Mouse (Mus musculus): ENCODE data around the gene Mast3. TPM values are rescaled to one million over a fixed set of nuclear protein-coding genes. Genes with fewer than 3 reads are reported as not detected.

Gene Mast3
- polyA plus RNA-seq, 1 experiment from 2014 or later, result 9.8 TPM

- Histone ChIP-seq H3K27me3 (replicated peaks) (peaks cover 75% of the 10 kb centered on the region), H3K4me2 (no peak overlapping the region), H3K36me3 (no peaks in the 10 kb centered on the region), H3K4me3 (no peak overlapping the region), H3K9me3 (replicated peaks) (no peaks in the 10 kb centered on the region), H3K9ac (no peak overlapping the region), H3K4me1 (peaks cover 41% of the 10 kb centered on the region), H3K27ac (no peak overlapping the region)
- 37% methylated on average over 20 of the region's 20 CpGs for WGBS (ENCODE audit: insufficient replicate concordance)
- no peak for ATAC-seq
These were observed 6.3 kb upstream of the Mast3 start for GRCm38 (mm10) chr8:70810962-70811680.

GRCm38 (mm10) chr8:70808955-70809701 is 4.3 kb upstream of the Mast3 start:
- WGBS (ENCODE audit: insufficient replicate concordance), result 66% methylated on average over 8 of the region's 8 CpGs
- H3K4me3 ChIP-seq, result no peak overlapping the region
- H3K4me1 ChIP-seq, result peaks cover 60% of the 10 kb centered on the region
- H3K4me2 ChIP-seq, result no peak overlapping the region
- no peak overlapping the region for H3K9ac ChIP-seq
- ATAC-seq, result no peak
- no peak overlapping the region for H3K27ac ChIP-seq
- H3K9me3 ChIP-seq (replicated peaks), result no peaks in the 10 kb centered on the region
- peaks cover 59% of the 10 kb centered on the region for H3K27me3 ChIP-seq (replicated peaks)
- no peaks in the 10 kb centered on the region for H3K36me3 ChIP-seq

- Histone ChIP-seq H3K27me3 (replicated peaks) (peaks cover 58% of the 10 kb centered on the region), H3K27ac (0 out of 2 replicates have a peak within 1 kb of the TSS, but pooled peaks have one; percentile 56), H3K9me3 (replicated peaks) (no peaks in the 10 kb centered on the region), H3K36me3 (no peaks in the 10 kb centered on the region), H3K4me2 (peak within 1 kb of the TSS; percentile 32), H3K4me3 (no peak within 1 kb of the TSS), H3K9ac (peak within 1 kb of the TSS; percentile 35; the same call in 1 of the 2 replicates), H3K4me1 (peaks cover 69% of the 10 kb centered on the region)
- ATAC-seq, result no peak
- WGBS (ENCODE audit: insufficient replicate concordance), result 47% methylated on average over 5 of the region's 5 CpGs
These were observed 3.4 kb upstream of the Mast3 start, which contains the start of gene Il12rb1 for GRCm38 (mm10) chr8:70808239-70808638. Gene Il12rb1, plus strand, starts transcription at chr8:70808449.

GRCm38 (mm10) chr8:70807304-70807703 is 2.5 kb upstream of the Mast3 start:
- H3K27me3 ChIP-seq (replicated peaks), result peaks cover 58% of the 10 kb centered on the region
- 0 out of 2 replicates have a peak overlapping the region, but pooled peaks have one; percentile 56 for H3K27ac ChIP-seq
- H3K4me2 ChIP-seq, result peak overlapping the region; percentile 32
- H3K4me3 ChIP-seq, result no peak overlapping the region
- peak overlapping the region; percentile 35; the same call in 1 of the 2 replicates for H3K9ac ChIP-seq
- no peak for ATAC-seq
- H3K4me1 ChIP-seq, result peaks cover 78% of the 10 kb centered on the region
- 76% methylated on average over 1 of the region's 1 CpGs for WGBS (ENCODE audit: insufficient replicate concordance)
- H3K9me3 ChIP-seq (replicated peaks), result no peaks in the 10 kb centered on the region
- no peaks in the 10 kb centered on the region for H3K36me3 ChIP-seq

- peaks cover 85% of the 10 kb centered on the region for H3K4me1 ChIP-seq
- ATAC-seq, result no peak
- H3K27me3 ChIP-seq (replicated peaks), result peaks cover 60% of the 10 kb centered on the region
- no peaks in the 10 kb centered on the region for H3K9me3 ChIP-seq (replicated peaks)
- no peaks in the 10 kb centered on the region for H3K36me3 ChIP-seq
- H3K4me3 ChIP-seq, result no peak overlapping the region
- 0 out of 2 replicates have a peak overlapping the region, but pooled peaks have one; percentile 27 for H3K9ac ChIP-seq
- H3K27ac ChIP-seq, result peak overlapping the region; percentile 56; the same call in 1 of the 2 replicates
- WGBS (ENCODE audit: insufficient replicate concordance), result 22% methylated on average over 4 of the region's 4 CpGs
- peak overlapping the region; percentile 32 for H3K4me2 ChIP-seq
These were observed 1.7 kb upstream of the Mast3 start for GRCm38 (mm10) chr8:70806541-70806940.

GRCm38 (mm10) chr8:70803761-70804480 is 933 bp downstream of the Mast3 start:
- Histone ChIP-seq H3K36me3 (no peaks in the 10 kb centered on the region), H3K9me3 (replicated peaks) (no peaks in the 10 kb centered on the region), H3K27ac (peak overlapping the region; percentile 78), H3K27me3 (replicated peaks) (peaks cover 66% of the 10 kb centered on the region), H3K9ac (peak overlapping the region; percentile 75), H3K4me3 (peak overlapping the region; percentile 68), H3K4me2 (peak overlapping the region; percentile 99), H3K4me1 (peaks cover 83% of the 10 kb centered on the region)
- WGBS (ENCODE audit: insufficient replicate concordance), result 1% methylated on average over 38 of the region's 47 CpGs
- ATAC-seq, result peak; percentile 54

- peak overlapping the region; percentile 68 for H3K4me3 ChIP-seq
- 67% methylated on average over 11 of the region's 11 CpGs for WGBS (ENCODE audit: insufficient replicate concordance)
These were observed 1.9 kb downstream of the Mast3 start for GRCm38 (mm10) chr8:70802786-70803510.

GRCm38 (mm10) chr8:70801830-70802229 is 3.0 kb downstream of the Mast3 start:
- no peak overlapping the region for H3K9ac ChIP-seq
- H3K27ac ChIP-seq, result no peak overlapping the region
- no peaks in the 10 kb centered on the region for H3K9me3 ChIP-seq (replicated peaks)
- H3K4me1 ChIP-seq, result peaks cover 79% of the 10 kb centered on the region
- no peak overlapping the region for H3K4me3 ChIP-seq
- H3K4me2 ChIP-seq, result no peak overlapping the region
- H3K36me3 ChIP-seq, result no peaks in the 10 kb centered on the region
- 48% methylated on average over 1 of the region's 1 CpGs for WGBS (ENCODE audit: insufficient replicate concordance)
- no peak for ATAC-seq
- H3K27me3 ChIP-seq (replicated peaks), result peaks cover 73% of the 10 kb centered on the region

More at GRCm38 (mm10) chr8:70802786-70803510, 1.9 kb downstream of the Mast3 start:
- Histone ChIP-seq H3K4me1 (peaks cover 79% of the 10 kb centered on the region), H3K9ac (peak overlapping the region; percentile 75), H3K4me2 (peak overlapping the region; percentile 99), H3K27me3 (replicated peaks) (peaks cover 70% of the 10 kb centered on the region), H3K36me3 (no peaks in the 10 kb centered on the region), H3K27ac (peak overlapping the region; percentile 78; the same call in 1 of the 2 replicates), H3K9me3 (replicated peaks) (no peaks in the 10 kb centered on the region)
- ATAC-seq, result no peak

- WGBS (ENCODE audit: insufficient replicate concordance), result 28% methylated on average over 15 of the region's 15 CpGs
- Histone ChIP-seq H3K27ac (no peak overlapping the region), H3K36me3 (no peaks in the 10 kb centered on the region), H3K9ac (no peak overlapping the region), H3K4me3 (no peak overlapping the region), H3K27me3 (replicated peaks) (peaks cover 72% of the 10 kb centered on the region), H3K4me1 (peaks cover 79% of the 10 kb centered on the region), H3K9me3 (replicated peaks) (no peaks in the 10 kb centered on the region), H3K4me2 (no peak overlapping the region)
- ATAC-seq, result no peak
These were observed 3.7 kb downstream of the Mast3 start for GRCm38 (mm10) chr8:70801156-70801555.

GRCm38 (mm10) chr8:70800648-70801047 is 4.2 kb downstream of the Mast3 start:
- no peaks in the 10 kb centered on the region for H3K36me3 ChIP-seq
- H3K27me3 ChIP-seq (replicated peaks), result peaks cover 76% of the 10 kb centered on the region
- no peak for ATAC-seq
- no peak overlapping the region for H3K4me2 ChIP-seq
- H3K9me3 ChIP-seq (replicated peaks), result no peaks in the 10 kb centered on the region
- H3K9ac ChIP-seq, result no peak overlapping the region
- H3K4me1 ChIP-seq, result peaks cover 75% of the 10 kb centered on the region
- WGBS (ENCODE audit: insufficient replicate concordance), result 57% methylated on average over 10 of the region's 10 CpGs
- H3K27ac ChIP-seq, result no peak overlapping the region
- H3K4me3 ChIP-seq, result no peak overlapping the region

- Histone ChIP-seq H3K36me3 (no peaks in the 10 kb centered on the region), H3K9ac (peak overlapping the region; percentile 76; the same call in 1 of the 2 replicates), H3K4me3 (peak overlapping the region; percentile 62), H3K4me2 (peak overlapping the region; percentile 95), H3K27ac (no peak overlapping the region), H3K4me1 (peaks cover 57% of the 10 kb centered on the region), H3K27me3 (replicated peaks) (peaks cover 89% of the 10 kb centered on the region), H3K9me3 (replicated peaks) (no peaks in the 10 kb centered on the region)
- ATAC-seq, result no peak
- WGBS (ENCODE audit: insufficient replicate concordance), result 14% methylated on average over 15 of the region's 15 CpGs
These were observed 6.6 kb downstream of the Mast3 start for GRCm38 (mm10) chr8:70798281-70798680.

Data from liver, embryonic 12.5 days (tissue).